Mouse (Mus musculus): ENCODE measurements at regions not wholly inside any gene's neighbourhood (a gene's known extent, or its start where the extent isn't known, plus 50 kb on each side); places are given as distances from the start of the nearest gene placed in this dataset.

DNA sequence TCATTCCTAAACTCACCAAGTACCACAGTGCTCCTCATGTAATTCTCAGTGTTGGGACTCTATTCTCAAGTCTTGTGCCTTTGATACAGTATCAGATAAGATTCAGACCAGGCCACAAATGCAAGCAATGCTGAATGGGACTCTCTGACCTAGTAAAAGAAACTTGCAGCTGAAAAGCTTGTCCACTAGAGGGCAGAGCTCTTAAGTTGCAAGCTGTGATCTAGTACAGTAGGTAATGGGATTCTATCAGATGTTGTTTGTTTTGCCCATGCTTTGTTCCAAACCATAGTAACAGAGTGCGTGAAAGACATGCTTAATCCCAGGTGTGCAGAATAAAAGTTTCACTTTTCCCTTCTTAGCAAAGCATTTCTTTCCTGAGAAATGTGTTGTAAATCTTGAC is 383.2 kb upstream of the Chrm2 start:
- ATAC-seq (ENCODE audit: low read depth) (no peak), DNase-seq (ENCODE audit: low spot score) (peak; percentile 65)
- Histone ChIP-seq H3K27me3 (replicated peaks; ENCODE audit: control insufficient read depth, insufficient read depth, low read length) (no peaks in the 10 kb centered on the region), H3K36me3 (ENCODE audit: control insufficient read depth, insufficient read depth, low read length) (no peaks in the 10 kb centered on the region), H3K4me2 (ENCODE audit: low read depth, low read length) (no peak overlapping the region), H3K27ac (replicated peaks; ENCODE audit: low read depth, low read length) (no peak overlapping the region), H3K4me3 (ENCODE audit: low read depth, low read length) (no peak overlapping the region), H3K4me1 (ENCODE audit: control insufficient read depth, insufficient read depth, low read length) (no peaks in the 10 kb centered on the region), H3K9me3 (ENCODE audit: control insufficient read depth, low read length) (no peaks in the 10 kb centered on the region), H3K9ac (ENCODE audit: low read depth, low read length) (no peak overlapping the region)
- WGBS, result 43% methylated on average over 1 of the region's 1 CpGs

DNA sequence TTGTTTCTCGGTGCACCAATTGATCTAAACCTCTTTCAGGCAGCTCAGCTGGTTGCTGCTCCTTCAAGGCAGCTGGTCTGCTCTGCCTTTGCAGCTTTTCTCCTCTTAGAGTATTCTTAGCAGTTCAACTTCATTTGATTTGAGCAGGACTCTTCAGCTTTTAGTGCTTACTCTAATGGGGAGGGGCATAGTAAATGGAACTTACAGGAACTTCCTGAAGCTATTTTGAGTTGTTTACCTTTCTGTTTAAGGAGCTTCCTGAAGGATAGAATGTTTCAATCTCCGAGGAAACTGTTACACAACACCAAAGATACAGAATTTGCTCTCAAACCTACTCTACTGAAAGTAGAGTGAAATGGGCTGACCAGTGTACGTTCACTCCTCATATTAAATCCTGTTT is 385.8 kb upstream of the Chrm2 start:
- no peak overlapping the region for H3K4me2 ChIP-seq (ENCODE audit: low read depth, low read length)
- ATAC-seq (ENCODE audit: low read depth), result no peak

DNA sequence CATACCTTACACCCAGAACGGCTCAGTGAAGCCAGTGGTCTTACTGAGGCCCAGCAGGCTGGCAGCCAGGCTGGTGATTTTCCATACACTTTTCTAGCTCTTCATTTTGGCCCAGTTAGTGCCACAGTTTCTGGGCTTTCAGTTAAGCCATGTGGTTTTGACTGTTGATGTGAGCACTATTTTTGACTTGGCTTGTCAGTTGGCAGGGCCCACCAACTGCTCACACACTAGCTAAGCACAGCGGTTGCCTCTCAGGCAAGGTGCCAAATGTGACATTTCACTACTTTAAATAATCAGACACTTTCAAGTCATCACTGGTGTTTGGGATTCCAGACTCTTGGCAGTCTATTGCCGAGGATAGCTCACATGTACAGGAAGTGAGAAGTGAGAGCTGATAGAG is 399.0 kb upstream of the Chrm2 start:
- DNase-seq (ENCODE audit: low spot score), result peak; percentile 65
- no peak for ATAC-seq (ENCODE audit: low read depth)
- Histone ChIP-seq H3K4me2 (ENCODE audit: low read depth, low read length) (no peak overlapping the region), H3K9me3 (ENCODE audit: control insufficient read depth, low read length) (no peaks in the 10 kb centered on the region), H3K27ac (replicated peaks; ENCODE audit: low read depth, low read length) (no peak overlapping the region), H3K9ac (ENCODE audit: low read depth, low read length) (no peak overlapping the region), H3K27me3 (replicated peaks; ENCODE audit: control insufficient read depth, insufficient read depth, low read length) (no peaks in the 10 kb centered on the region), H3K36me3 (ENCODE audit: control insufficient read depth, insufficient read depth, low read length) (no peaks in the 10 kb centered on the region), H3K4me1 (ENCODE audit: control insufficient read depth, insufficient read depth, low read length) (no peaks in the 10 kb centered on the region), H3K4me3 (ENCODE audit: low read depth, low read length) (no peak overlapping the region)
- WGBS, result 46% methylated on average over 3 of the region's 3 CpGs

More for the DNA sequence above, 385.8 kb upstream of the Chrm2 start:
- no peak for DNase-seq (ENCODE audit: low spot score)
- no peak overlapping the region for H3K9ac ChIP-seq (ENCODE audit: low read depth, low read length)
- no peaks in the 10 kb centered on the region for H3K9me3 ChIP-seq (ENCODE audit: control insufficient read depth, low read length)
- H3K4me1 ChIP-seq (ENCODE audit: control insufficient read depth, insufficient read depth, low read length), result no peaks in the 10 kb centered on the region
- H3K4me3 ChIP-seq (ENCODE audit: low read depth, low read length), result no peak overlapping the region
- H3K27ac ChIP-seq (replicated peaks; ENCODE audit: low read depth, low read length), result no peak overlapping the region
- 57% methylated on average over 3 of the region's 3 CpGs for WGBS
- H3K27me3 ChIP-seq (replicated peaks; ENCODE audit: control insufficient read depth, insufficient read depth, low read length), result no peaks in the 10 kb centered on the region
- no peaks in the 10 kb centered on the region for H3K36me3 ChIP-seq (ENCODE audit: control insufficient read depth, insufficient read depth, low read length)

DNA sequence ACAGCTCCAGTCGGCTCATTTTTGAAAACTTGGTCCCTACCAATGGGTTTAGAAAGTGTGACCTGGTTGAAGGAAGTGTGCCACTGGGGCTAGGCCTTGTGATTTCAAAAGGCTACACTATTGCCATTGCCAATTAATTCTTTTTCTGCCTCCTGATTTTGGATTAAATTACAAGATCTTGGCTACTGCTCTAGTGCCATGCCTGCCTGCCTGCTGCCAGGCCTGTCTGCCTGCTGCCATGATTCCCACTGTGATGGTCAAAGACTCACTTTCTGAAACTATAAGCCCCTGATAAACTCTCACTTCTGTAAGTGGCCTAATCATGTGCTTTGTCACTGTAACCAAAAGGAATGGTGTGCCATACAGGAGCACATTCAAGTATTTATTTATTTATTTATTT is 400.4 kb upstream of the Mtpn start:
- no peak overlapping the region for H3K9ac ChIP-seq (ENCODE audit: low read depth, low read length)
- H3K9me3 ChIP-seq (ENCODE audit: control insufficient read depth, low read length), result no peaks in the 10 kb centered on the region
- H3K27ac ChIP-seq (replicated peaks; ENCODE audit: low read depth, low read length), result no peak overlapping the region
- H3K4me2 ChIP-seq (ENCODE audit: low read depth, low read length), result no peak overlapping the region
- no peaks in the 10 kb centered on the region for H3K36me3 ChIP-seq (ENCODE audit: control insufficient read depth, insufficient read depth, low read length)
- H3K4me1 ChIP-seq (ENCODE audit: control insufficient read depth, insufficient read depth, low read length), result no peaks in the 10 kb centered on the region
- ATAC-seq (ENCODE audit: low read depth) (no peak), DNase-seq (ENCODE audit: low spot score) (no peak)
- H3K4me3 ChIP-seq (ENCODE audit: low read depth, low read length), result no peak overlapping the region
- 96% methylated on average over 1 of the region's 1 CpGs for WGBS
- H3K27me3 ChIP-seq (replicated peaks; ENCODE audit: control insufficient read depth, insufficient read depth, low read length), result no peaks in the 10 kb centered on the region

DNA sequence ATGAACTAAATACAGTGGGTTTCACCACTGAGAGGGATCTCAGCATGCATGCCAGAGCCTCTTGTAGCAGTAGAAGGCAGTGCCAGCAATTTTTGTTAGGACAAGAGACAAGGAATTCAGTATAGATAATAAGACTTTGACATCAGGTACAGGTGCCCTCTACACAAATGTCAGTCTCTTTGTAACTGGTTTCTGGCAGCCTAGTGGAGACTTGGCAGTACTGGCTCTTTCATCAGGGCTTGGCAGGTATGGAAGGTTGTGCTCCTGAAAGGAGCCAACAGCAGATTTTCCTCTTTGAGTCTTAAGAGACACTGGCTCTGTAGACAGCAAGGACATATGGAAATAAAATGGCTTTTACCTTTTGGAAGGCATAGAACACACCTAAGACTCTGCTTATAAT is 384.5 kb upstream of the Mtpn start:
- no peaks in the 10 kb centered on the region for H3K4me1 ChIP-seq (ENCODE audit: control insufficient read depth, insufficient read depth, low read length)
- DNase-seq (ENCODE audit: low spot score) (no peak), ATAC-seq (ENCODE audit: low read depth) (no peak)
- H3K36me3 ChIP-seq (ENCODE audit: control insufficient read depth, insufficient read depth, low read length), result no peaks in the 10 kb centered on the region
- H3K27me3 ChIP-seq (replicated peaks; ENCODE audit: control insufficient read depth, insufficient read depth, low read length), result no peaks in the 10 kb centered on the region
- no peaks in the 10 kb centered on the region for H3K9me3 ChIP-seq (ENCODE audit: control insufficient read depth, low read length)
- H3K4me2 ChIP-seq (ENCODE audit: low read depth, low read length), result no peak overlapping the region
- no peak overlapping the region for H3K9ac ChIP-seq (ENCODE audit: low read depth, low read length)
- H3K27ac ChIP-seq (replicated peaks; ENCODE audit: low read depth, low read length), result no peak overlapping the region
- no peak overlapping the region for H3K4me3 ChIP-seq (ENCODE audit: low read depth, low read length)

DNA sequence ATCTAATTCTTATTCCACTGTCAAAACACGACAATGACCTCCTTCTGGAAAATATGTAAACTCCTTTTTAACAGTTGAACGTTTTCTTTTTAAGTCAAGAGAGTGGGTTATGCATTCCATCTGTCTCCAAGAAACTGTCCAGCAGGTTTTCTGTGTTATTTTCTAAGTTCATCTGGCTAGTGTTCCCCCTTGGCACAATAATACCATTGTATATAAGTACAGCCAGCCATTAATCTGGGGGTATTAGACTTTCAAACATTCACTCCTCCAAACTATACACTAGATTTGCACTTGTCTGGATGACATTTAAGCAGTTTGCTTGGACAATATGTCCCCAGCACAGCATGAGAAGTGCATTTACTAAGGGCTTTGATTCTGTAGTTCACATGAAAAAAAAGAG is 358.3 kb upstream of the Mtpn start:
- Histone ChIP-seq H3K4me1 (ENCODE audit: control insufficient read depth, insufficient read depth, low read length) (no peaks in the 10 kb centered on the region), H3K4me2 (ENCODE audit: low read depth, low read length) (no peak overlapping the region), H3K27me3 (replicated peaks; ENCODE audit: control insufficient read depth, insufficient read depth, low read length) (no peaks in the 10 kb centered on the region), H3K4me3 (ENCODE audit: low read depth, low read length) (no peak overlapping the region), H3K36me3 (ENCODE audit: control insufficient read depth, insufficient read depth, low read length) (no peaks in the 10 kb centered on the region), H3K27ac (replicated peaks; ENCODE audit: low read depth, low read length) (no peak overlapping the region), H3K9me3 (ENCODE audit: control insufficient read depth, low read length) (no peaks in the 10 kb centered on the region), H3K9ac (ENCODE audit: low read depth, low read length) (no peak overlapping the region)
- DNase-seq (ENCODE audit: low spot score) (peak; percentile 31), ATAC-seq (ENCODE audit: low read depth) (no peak)
- 16% methylated on average over 2 of the region's 2 CpGs for WGBS

- no peak for DNase-seq (ENCODE audit: low spot score)
- 83% methylated on average over 2 of the region's 2 CpGs for WGBS
- no peak overlapping the region for H3K4me2 ChIP-seq (ENCODE audit: low read depth, low read length)
- H3K36me3 ChIP-seq (ENCODE audit: control insufficient read depth, insufficient read depth, low read length), result no peaks in the 10 kb centered on the region
- no peak for ATAC-seq (ENCODE audit: low read depth)
- no peak overlapping the region for H3K27ac ChIP-seq (replicated peaks; ENCODE audit: low read depth, low read length)
- H3K9me3 ChIP-seq (ENCODE audit: control insufficient read depth, low read length), result no peaks in the 10 kb centered on the region
- no peaks in the 10 kb centered on the region for H3K27me3 ChIP-seq (replicated peaks; ENCODE audit: control insufficient read depth, insufficient read depth, low read length)
- H3K4me1 ChIP-seq (ENCODE audit: control insufficient read depth, insufficient read depth, low read length), result no peaks in the 10 kb centered on the region
- H3K4me3 ChIP-seq (ENCODE audit: low read depth, low read length), result no peak overlapping the region
- H3K9ac ChIP-seq (ENCODE audit: low read depth, low read length), result no peak overlapping the region
Observed at GRCm38 (mm10) chr6:35895692-35896091, 356.0 kb upstream of the Mtpn start.

DNA sequence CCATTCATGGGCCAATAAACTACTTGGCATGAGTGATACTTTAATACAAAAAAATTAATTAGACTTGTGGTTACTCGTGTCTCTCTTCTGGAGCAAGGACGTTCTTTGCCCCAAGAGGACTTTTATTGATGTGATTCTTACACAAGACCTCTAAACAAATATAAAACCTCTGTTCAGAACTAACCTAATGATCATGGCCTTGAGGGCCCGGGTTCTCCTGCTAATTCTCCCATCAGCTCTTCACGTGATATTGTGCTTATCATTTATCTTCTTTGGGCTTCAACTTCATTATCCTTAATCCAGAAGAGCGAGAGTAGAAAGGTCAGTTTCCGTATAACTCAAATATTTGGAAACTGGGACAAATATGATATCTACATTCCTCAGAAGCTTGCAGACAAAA is 335.0 kb upstream of the Mtpn start:
- WGBS, result 83% methylated on average over 6 of the region's 6 CpGs
- Histone ChIP-seq H3K4me3 (ENCODE audit: low read depth, low read length) (no peak overlapping the region), H3K9me3 (ENCODE audit: control insufficient read depth, low read length) (no peaks in the 10 kb centered on the region), H3K4me1 (ENCODE audit: control insufficient read depth, insufficient read depth, low read length) (no peaks in the 10 kb centered on the region), H3K36me3 (ENCODE audit: control insufficient read depth, insufficient read depth, low read length) (no peaks in the 10 kb centered on the region), H3K27me3 (replicated peaks; ENCODE audit: control insufficient read depth, insufficient read depth, low read length) (no peaks in the 10 kb centered on the region), H3K9ac (ENCODE audit: low read depth, low read length) (no peak overlapping the region), H3K4me2 (ENCODE audit: low read depth, low read length) (no peak overlapping the region), H3K27ac (replicated peaks; ENCODE audit: low read depth, low read length) (no peak overlapping the region)
- no peak for DNase-seq (ENCODE audit: low spot score)
- no peak for ATAC-seq (ENCODE audit: low read depth)

- Histone ChIP-seq H3K27ac (replicated peaks; ENCODE audit: low read depth, low read length) (no peak overlapping the region), H3K4me3 (ENCODE audit: low read depth, low read length) (no peak overlapping the region), H3K4me1 (ENCODE audit: control insufficient read depth, insufficient read depth, low read length) (no peaks in the 10 kb centered on the region), H3K9ac (ENCODE audit: low read depth, low read length) (no peak overlapping the region), H3K36me3 (ENCODE audit: control insufficient read depth, insufficient read depth, low read length) (no peaks in the 10 kb centered on the region), H3K4me2 (ENCODE audit: low read depth, low read length) (no peak overlapping the region), H3K9me3 (ENCODE audit: control insufficient read depth, low read length) (no peaks in the 10 kb centered on the region), H3K27me3 (replicated peaks; ENCODE audit: control insufficient read depth, insufficient read depth, low read length) (no peaks in the 10 kb centered on the region)
- DNase-seq (ENCODE audit: low spot score) (no peak), ATAC-seq (ENCODE audit: low read depth) (no peak)
- WGBS, result 64% methylated on average over 7 of the region's 7 CpGs
Observed at GRCm38 (mm10) chr6:35871388-35871787, 331.7 kb upstream of the Mtpn start.
